Mouse (Mus musculus) A20 (cell line): ENCODE data around the gene Tiam1.

Source experiments
- DNase-seq: peaks from one replicate; pipeline ENCODE4 v3.0.0-alpha.2; 2011; ENCODE audit warnings: low read depth, low spot score

Tiam1 gene

DNA sequence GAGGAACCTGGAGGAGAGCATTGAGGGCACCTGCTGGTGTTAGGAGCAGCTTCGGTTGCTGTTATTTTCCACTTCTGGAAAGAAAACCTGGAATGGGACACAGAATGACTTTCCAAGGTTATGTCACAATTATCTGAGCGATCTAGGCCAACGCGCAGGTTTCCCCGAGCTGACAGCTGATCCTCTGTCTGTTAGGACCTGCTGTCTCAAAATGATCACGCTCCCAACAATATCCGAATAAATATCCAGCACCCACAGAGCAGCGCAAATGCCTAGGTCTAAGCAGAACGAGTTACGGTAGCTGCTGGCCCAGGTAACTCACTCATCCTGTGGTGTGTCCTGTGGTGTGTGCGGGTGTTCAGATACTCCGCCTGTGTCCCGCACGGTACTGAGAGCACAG is 140.0 kb downstream of the Tiam1 start:
- no peak for DNase-seq

DNA sequence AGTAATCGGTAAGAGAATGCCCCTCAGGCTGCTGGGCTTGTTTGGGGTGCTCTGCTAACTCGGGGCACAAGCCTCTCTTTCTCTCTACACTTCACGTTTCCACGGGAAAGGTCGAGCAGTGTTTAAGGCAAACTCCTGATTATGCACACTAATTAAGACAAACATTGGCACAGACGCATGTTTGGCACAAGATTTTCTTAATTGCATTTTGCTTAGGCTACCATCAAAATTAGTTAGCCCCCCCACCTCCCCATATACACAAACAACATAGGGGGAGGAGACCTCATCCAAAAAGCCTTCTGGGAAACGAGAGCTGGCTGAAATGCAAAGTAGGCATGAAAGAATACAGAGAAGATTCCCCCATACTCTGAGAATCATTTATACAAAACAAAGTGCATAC is 148.4 kb downstream of the Tiam1 start:
- DNase-seq, result no peak

GRCm38 (mm10) chr16:89993991-89994825 is 149.4 kb downstream of the Tiam1 start:
- no peak for DNase-seq

GRCm38 (mm10) chr16:89993506-89993905 is 150.1 kb downstream of the Tiam1 start:
- DNase-seq, result no peak

DNA sequence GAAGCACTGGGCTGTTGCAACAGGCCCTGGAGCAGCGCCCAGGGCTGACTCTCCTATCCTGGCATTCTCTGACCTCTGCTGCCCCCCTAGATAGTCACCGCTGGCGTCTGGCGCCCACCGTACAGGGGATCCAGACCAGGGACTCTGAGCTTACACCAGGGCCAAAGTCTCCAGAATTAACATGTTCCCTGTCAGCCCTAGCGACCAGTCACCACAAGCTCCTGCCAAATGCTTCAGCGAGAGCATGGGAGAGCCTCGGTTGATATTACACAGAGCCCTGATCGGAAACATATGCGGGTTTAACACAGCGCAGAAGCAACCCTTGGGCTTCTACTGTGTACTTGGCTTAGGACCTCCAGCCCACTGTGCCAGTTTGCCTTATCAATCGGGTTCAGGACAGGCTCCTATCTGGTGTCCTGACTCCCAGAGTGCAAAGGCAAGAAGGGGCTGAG is 151.8 kb downstream of the Tiam1 start:
- no peak for DNase-seq

DNA sequence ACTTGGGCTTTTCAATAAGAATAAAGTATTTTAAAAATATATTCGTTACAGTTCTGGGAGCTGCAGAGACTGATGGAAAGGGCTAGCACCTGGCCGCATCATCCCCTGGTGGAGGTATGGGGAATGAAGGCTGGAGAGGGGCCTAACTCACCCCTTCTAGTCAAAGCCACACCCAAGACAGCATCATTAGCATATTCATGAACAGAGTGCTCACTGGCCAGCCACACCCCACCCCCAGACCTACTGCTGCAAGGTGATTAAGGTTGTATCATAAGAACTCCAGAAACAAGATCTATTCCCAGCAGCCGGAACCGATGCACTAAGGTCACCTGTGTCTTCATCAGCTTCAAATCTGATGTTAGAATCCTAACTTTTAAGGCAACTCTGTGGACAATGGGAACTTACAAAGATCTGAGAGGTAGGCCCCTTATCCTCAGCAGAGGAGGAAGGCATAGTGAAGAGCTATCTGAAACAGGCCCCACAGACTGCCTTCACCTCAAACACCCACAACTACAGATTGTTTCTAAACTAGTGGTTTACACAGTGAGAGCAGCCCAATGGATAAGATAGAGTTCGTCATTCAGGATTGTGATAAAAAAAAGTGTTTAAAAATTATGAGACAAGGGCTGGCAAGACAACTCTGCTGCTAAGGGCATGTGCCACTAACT is 153.1 kb downstream of the Tiam1 start:
- no peak for DNase-seq

- DNase-seq, result no peak
Observed at GRCm38 (mm10) chr16:89989816-89990215, 153.8 kb downstream of the Tiam1 start.

- DNase-seq, result no peak
Observed at GRCm38 (mm10) chr16:89986672-89987362, 156.8 kb downstream of the Tiam1 start.

DNA sequence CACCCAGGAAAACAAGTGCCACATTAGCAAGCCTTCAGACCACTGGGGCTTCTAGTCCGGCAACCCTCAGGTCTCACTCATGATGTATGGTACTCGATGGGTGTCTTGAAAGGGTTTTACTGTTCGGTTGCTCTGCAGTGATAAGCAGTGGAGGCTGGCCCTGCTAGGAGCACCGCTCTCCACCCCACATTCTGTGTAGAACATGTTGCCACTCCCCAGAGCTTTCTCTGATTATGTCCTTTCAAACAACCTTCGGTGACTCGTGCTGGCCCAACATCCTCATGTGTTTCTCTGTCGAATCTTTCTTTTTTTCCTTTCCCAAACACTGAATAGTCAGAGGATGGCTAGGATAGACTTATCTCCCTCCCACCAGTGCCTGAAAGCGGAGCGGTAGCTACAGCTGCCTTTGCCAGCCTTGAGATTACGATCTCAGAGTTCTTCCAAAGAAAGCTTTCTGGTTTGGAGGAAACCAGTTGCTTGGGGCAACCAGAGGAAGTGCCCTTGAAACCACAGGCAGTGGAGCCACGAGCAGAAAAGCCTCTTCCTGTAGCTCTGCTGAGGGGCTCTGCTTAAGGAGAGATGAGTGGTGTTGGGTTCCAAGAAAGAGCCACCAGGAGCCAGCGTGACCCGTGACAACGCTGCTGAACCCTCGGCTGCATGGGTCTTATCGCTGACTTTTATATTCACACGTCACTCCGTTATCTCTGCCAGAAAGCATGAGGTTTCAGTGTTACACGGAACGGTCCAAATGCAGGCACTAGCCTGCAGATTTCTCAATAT is 157.7 kb downstream of the Tiam1 start:
- DNase-seq, result no peak

- DNase-seq, result no peak
Observed at GRCm38 (mm10) chr16:89980075-89980744, 163.4 kb downstream of the Tiam1 start.

- no peak for DNase-seq
Observed at GRCm38 (mm10) chr16:89975441-89975840, 168.1 kb downstream of the Tiam1 start.

DNA sequence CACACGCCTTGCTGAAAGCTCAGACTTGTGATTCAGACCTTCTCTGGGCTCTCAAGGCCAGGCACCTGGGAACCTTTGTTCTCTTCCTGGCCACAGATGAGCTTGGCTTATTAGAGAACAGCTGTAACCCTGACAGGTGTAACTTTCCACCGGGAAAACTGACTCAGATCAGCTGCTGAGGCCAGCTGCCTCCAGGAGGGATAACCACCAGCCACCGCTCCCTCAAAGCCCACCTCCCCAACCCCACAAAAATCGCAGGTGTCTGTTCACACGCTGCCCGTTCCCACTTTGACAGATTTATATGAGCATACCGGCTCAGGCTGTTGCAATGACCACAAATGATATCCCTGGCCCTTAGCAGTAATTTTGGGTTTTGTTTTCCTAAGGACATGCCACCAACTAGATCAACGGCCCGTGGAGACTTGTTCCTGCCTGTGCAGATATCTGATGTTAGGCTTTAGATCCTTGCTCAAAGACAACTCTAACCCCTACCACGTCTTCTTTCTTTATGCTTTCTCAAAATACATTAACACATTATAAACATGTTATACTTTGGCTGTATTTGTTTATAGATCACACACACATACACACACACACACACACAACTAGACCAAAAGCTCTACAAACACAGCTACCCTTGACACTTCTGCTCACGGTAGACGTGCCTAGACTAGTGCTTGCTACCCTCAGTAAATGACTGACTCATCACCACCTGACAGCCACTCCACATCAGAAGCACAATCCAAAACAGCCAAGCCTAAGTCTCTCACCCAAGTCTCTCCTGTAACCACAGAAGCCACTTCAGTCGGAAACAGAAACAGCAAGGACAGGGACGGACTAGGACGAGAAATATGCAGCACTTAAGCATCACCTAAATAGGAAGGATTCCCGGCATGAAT is 169.5 kb downstream of the Tiam1 start:
- DNase-seq, result no peak

DNA sequence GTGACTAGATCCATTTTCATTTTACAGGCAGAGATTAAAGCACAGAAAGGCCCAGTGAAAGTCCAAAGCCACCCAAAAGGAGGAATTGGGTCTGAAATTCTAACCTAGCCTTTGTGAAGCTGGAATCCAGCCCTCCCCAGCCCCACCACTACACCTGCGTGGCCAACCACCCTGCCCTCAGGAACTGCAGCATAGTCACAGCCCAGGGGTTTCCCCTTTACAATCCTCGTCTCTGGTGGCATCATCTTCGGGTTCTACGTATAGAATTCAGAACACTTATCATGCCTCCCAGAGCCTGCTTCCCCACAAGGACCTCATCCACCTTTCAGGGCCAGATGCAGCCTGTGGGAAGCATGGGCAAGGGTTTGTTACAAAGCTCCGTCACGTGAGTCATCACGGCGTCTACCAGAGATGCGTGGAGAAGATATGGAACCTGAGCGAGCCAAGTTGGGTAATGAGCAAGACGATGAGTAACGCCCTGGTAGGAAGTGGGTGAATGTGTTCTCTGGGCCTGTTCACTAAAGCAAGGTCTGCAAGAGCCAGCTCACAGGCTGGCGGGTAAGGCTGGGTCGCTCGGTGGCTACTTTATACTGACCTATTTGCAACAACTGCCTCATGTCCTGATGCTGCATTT is 170.6 kb downstream of the Tiam1 start:
- no peak for DNase-seq

GRCm38 (mm10) chr16:89972018-89972417 is 171.6 kb downstream of the Tiam1 start:
- no peak for DNase-seq

DNA sequence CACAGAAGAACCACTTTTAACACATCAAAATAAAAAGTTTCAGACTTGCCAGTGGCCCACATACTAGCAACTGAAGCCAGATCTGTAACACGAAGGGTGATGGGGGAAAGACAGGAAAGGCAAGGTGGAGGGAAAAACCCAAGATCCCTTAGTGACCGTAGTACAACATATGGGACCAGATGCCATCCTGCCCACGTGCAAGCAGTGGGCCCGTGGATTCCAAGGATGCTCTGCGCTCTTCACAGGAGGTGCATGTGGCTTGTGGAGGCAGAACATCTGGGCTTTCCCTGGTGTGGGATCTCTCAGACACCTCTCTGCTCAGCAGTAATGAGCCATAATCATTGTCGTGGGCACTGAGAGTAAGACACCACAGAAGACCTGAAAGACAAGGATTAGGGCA is 175.5 kb downstream of the Tiam1 start:
- DNase-seq, result no peak

DNA sequence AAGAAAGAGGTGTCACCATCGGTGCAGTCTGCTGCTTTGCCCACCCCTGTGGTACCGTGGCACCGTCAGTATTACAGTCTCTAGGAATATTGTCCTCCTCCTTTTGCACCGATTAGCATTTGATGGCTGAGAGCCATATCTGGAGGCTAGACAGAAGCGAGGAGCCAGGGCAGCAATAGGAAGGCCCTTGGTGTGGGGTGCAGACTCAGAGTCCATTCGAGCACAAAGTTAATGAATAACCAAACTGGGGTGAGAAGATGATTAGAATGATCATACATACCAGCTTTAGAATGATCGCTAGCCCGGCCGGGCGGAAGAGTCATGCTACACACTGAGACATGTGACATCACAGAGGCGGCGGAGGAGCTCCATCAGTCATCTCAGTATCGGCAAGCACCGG is 180.7 kb downstream of the Tiam1 start:
- DNase-seq, result no peak

- DNase-seq, result no peak
Observed at GRCm38 (mm10) chr16:89960904-89961303, 182.7 kb downstream of the Tiam1 start.

DNA sequence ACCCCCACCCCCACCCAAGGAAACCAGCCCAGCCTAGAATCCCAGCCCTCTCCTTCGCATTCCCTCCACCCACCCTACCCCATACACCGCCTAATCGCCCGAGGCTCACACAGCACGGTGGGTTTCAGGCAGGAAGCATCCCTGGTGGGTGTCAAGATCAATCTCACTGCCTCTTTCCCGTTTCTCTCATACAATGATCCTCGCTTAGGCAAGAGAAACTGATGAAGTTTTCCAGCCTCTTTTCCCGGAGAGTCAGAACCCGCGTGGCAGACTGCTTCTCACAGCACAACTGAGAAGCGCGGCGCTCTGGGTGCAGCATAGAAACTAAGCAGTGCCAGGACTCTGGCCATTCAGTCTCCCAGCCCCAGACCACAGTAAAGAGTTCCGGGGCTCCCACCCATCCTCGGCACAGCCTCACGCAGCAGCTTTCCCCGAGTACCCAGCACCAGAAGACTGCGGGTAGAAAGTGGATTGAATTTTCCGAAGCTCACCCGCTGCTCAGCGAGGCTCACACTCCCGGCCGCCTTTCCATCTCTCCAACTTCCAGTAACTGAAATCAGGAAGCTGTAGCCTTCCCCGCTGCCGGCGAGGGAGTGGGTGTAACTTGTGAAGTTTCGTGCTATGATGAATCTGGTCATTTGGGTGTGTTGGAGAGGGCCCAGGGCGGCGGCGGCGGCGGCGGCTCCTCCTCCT is 183.2 kb downstream of the Tiam1 start:
- no peak for DNase-seq

- no peak for DNase-seq
Observed at GRCm38 (mm10) chr16:89958982-89959381, 184.6 kb downstream of the Tiam1 start.
